In the genomic region with DNA sequence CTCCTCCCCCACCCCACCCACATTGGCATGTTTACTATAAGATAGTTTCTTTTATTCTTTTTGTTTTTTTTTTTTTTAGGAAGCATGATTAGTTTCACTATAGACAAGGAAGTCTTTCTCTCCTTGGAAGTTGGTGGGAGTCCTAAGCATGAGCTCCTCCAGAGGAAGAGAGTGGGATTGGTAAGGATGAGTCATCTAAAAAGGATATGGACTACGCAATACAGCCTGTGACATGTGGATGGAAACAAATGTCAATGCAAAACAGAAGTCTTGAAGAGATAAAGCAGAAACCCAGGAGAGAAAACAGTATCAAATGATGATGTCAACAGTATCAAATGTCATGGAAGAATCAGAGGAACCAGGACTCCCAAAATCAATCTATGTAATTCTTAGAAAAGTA, we compare ENCODE assay signal across 24 mouse cellular contexts.
"Had no signal": no experiment of that assay in that cellular context is flagged by ENCODE, and none has a peak within 500 bp of the region (broad histone marks: within the 10 kb centered on the region; RNA-seq: fewer than 3 reads in every experiment).

No protein-coding gene starts in this region.

- H3K36me3 ChIP-seq: hindbrain, embryonic 10.5 days; hindbrain, embryonic 12.5 days; intestine, embryonic 15.5 days; kidney, embryonic 15.5 days; limb, embryonic 13.5 days; limb, embryonic 15.5 days; liver, embryonic 12.5 days had no signal

- H3K9me3 ChIP-seq: hindbrain, embryonic 10.5 days; hindbrain, embryonic 12.5 days; intestine, embryonic 15.5 days; kidney, embryonic 15.5 days; limb, embryonic 13.5 days; limb, embryonic 15.5 days; liver, embryonic 12.5 days had no signal

- H3K4me3 ChIP-seq: hindbrain, embryonic 10.5 days; hindbrain, embryonic 12.5 days; intestine, embryonic 15.5 days; kidney, embryonic 15.5 days; limb, embryonic 13.5 days; limb, embryonic 15.5 days; liver, embryonic 12.5 days had no signal

- H3K9ac ChIP-seq: hindbrain, embryonic 12.5 days; hindbrain, embryonic 14.5 days; intestine, embryonic 15.5 days; kidney, embryonic 15.5 days; limb, embryonic 13.5 days; limb, embryonic 15.5 days; liver, embryonic 12.5 days; liver, embryonic 14.5 days had no signal

- H3K4me1 ChIP-seq: intestine, embryonic 15.5 days; kidney, embryonic 15.5 days; limb, embryonic 15.5 days; liver, embryonic 12.5 days had no signal

- DNase-seq: gastrocnemius, postnatal 14 days; gastrocnemius, postnatal 36 days; heart, adult 18-20 months; heart, postnatal 4 days; kidney, adult 2 months; kidney, adult 9 months; kidney, postnatal 14 days; kidney, postnatal 36 days; layer of hippocampus, adult 9-11 months; layer of hippocampus, postnatal 36 days had no signal

- H3K27ac ChIP-seq: hindbrain, embryonic 10.5 days; hindbrain, embryonic 12.5 days; hindbrain, embryonic 14.5 days; intestine, embryonic 15.5 days; kidney, embryonic 15.5 days; kidney, postnatal 0 days; limb, embryonic 13.5 days; limb, embryonic 15.5 days; liver, embryonic 12.5 days; liver, embryonic 14.5 days had no signal

- H3K27me3 ChIP-seq: hindbrain, embryonic 12.5 days; intestine, embryonic 15.5 days; kidney, embryonic 15.5 days; limb, embryonic 13.5 days; limb, embryonic 15.5 days; liver, embryonic 12.5 days had no signal

- H3K4me2 ChIP-seq: heart, embryonic 11.5 days; hindbrain, embryonic 12.5 days; hindbrain, embryonic 14.5 days; intestine, embryonic 15.5 days; kidney, embryonic 15.5 days; limb, embryonic 13.5 days; limb, embryonic 15.5 days; liver, embryonic 12.5 days had no signal

- ATAC-seq: hindbrain, embryonic 16.5 days; inflammation-experienced regulatory T-cells, adult 6 months; intestine, embryonic 15.5 days; intestine, postnatal 0 days; liver, embryonic 12.5 days had no signal
